Mouse (Mus musculus) limb, embryonic 15.5 days (tissue): ENCODE results near the gene Rprml. TPM values are rescaled to one million over a fixed set of nuclear protein-coding genes. Genes with fewer than 3 reads are reported as not detected.

ENCODE experiments used
- ATAC-seq: fragments of 200-750 bp; cut with Nextera tagmentation; 2 replicates; pipeline ENCODE4 v1.8.0; 2017; ENCODE audit warnings: low read depth, moderate TSS enrichment; ENCODE audit not compliant: insufficient number of reproducible peaks, low FRiP score, low TSS enrichment
- H3K27ac ChIP-seq: fragments of 300-500 bp; sonication (generic); 2 replicates; pipeline ENCODE4 v1.5.1; 2015; ENCODE audit warnings: moderate library complexity, mild to moderate bottlenecking, inconsistent platforms
- H3K27me3 ChIP-seq: fragments of 300-500 bp; sonication (generic); 2 replicates; pipeline ENCODE4 v1.6.1; 2015; ENCODE audit warnings: inconsistent platforms
- H3K36me3 ChIP-seq: fragments of 300-500 bp; sonication (generic); 2 replicates; pipeline ENCODE4 v1.6.1; 2015; ENCODE audit warnings: inconsistent platforms
- H3K4me1 ChIP-seq: fragments of 300-500 bp; sonication (generic); 2 replicates; pipeline ENCODE4 v1.6.1; 2015; ENCODE audit warnings: inconsistent platforms
- H3K4me2 ChIP-seq: fragments of 300-500 bp; sonication (generic); 2 replicates; pipeline ENCODE4 v1.6.1; 2015; ENCODE audit warnings: mild to moderate bottlenecking, inconsistent platforms
- H3K4me3 ChIP-seq: fragments of 300-500 bp; sonication (generic); 2 replicates; pipeline ENCODE4 v1.5.1; 2015; ENCODE audit warnings: mild to moderate bottlenecking, inconsistent platforms
- H3K9ac ChIP-seq: fragments of 300-500 bp; sonication (generic); 2 replicates; pipeline ENCODE4 v1.6.1; 2015; ENCODE audit warnings: inconsistent platforms
- H3K9me3 ChIP-seq: fragments of 300-500 bp; sonication (generic); 2 replicates; pipeline ENCODE4 v1.6.1; 2016; ENCODE audit warnings: inconsistent platforms
- WGBS: fragments of 180-500 bp; shearing (Covaris S2); methylation state at CpG from one replicate; pipeline ENCODE4 v1.1.7; 2015; 5-methylcytosine and 5-hydroxymethylcytosine counted together
- polyA plus RNA-seq: library from polyadenylated mRNA; unstranded; fragments of >200 nt; fragmentation: Nextera tagmentation; extraction: Ambion mirVana; gene quantifications from 2 replicates; pipeline ENCODE4 v1.2.1, GENCODE M21; 2015

The Rprml gene
- polyA plus RNA-seq, 1 experiment from 2014 or later = 0.14 TPM

DNA sequence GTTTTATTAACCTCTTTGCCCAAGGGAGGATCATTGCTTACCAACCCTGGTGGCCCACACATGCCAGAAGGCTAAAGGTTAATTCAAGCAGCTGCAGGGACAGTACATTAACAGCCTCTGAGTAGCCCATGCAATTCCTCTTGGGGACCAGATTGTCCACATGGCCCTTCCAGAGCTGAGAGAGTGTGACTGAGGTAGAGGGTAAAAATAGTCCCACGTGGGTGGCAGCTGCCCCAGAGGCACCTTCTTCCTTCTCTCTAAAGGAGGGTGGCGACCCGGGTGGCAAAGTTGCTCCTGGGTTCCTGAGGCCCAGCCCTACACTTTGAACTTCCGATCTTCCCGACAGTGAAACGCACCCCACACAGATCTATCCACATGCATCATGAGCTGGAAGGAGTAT is 3.1 kb upstream of the Rprml start:
- ATAC-seq = no peak
- H3K36me3 ChIP-seq = no peaks in the 10 kb centered on the region
- no peaks in the 10 kb centered on the region for H3K9me3 ChIP-seq
- 47% methylated on average over 6 of the region's 6 CpGs for WGBS
- H3K4me1 ChIP-seq = peaks cover 14% of the 10 kb centered on the region
- no peak overlapping the region for H3K9ac ChIP-seq
- H3K4me3 ChIP-seq = no peak overlapping the region
- no peak overlapping the region for H3K4me2 ChIP-seq
- H3K27ac ChIP-seq = no peak overlapping the region
- peaks cover 57% of the 10 kb centered on the region for H3K27me3 ChIP-seq

DNA sequence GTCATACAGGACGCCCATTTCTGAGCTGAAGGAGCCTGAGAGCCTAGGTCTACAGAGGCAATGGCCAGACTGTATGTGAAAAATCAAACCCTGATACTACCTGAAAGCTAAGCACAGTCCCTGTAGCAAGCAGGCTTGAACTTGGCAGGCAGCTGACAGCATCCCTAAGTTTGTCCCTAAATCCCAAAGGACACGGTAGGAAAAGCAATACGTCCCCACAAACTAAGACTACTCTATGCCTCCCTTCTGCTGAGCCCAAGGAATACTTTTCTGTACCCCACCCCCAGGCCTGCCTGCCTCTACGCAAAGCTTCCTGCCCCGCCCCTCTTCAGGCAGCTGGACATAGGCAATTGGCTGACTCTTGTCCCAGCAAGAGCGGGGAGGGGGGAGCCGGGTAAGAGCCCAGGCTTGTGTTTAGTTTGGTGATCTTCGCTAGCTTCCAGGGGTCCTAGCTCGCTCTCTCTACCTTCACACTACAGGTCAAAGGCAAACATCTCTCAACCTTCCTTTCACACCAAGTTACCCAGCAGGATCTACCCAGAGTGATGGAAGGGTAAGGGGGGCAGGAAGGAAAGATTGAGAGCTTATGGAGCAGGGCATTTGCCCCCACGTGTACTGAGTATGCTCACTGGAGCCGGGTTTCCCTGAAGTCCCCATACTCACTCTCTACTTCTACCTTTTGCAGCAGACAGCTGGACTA is 1.3 kb upstream of the Rprml start:
- Histone ChIP-seq H3K4me1 (peaks cover 14% of the 10 kb centered on the region), H3K9ac (no peak overlapping the region), H3K27me3 (peaks cover 75% of the 10 kb centered on the region), H3K27ac (no peak overlapping the region), H3K4me2 (no peak overlapping the region), H3K36me3 (no peaks in the 10 kb centered on the region), H3K4me3 (no peak overlapping the region), H3K9me3 (no peaks in the 10 kb centered on the region)
- 12% methylated on average over 11 of the region's 11 CpGs for WGBS
- ATAC-seq = no peak

DNA sequence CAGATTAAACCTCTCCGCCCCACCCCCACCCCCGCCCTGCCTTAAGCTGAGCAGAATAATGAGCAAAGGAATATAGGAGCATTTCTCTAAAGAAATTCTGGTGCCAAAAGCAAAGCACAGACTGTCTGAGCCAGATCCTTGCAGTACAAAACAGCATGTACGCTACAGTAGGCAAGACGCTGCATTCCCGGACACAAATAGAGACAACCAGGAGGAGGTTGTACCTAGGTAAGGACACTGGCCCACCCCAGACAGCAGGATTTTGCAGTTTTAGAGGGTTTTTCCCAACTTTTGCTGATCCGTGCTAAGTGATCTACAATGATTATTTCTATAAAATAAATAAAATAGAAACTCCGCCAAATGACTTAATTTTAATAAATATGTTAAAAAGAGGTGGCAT is 714 bp upstream of the Rprml start:
- no peak for ATAC-seq
- peaks cover 80% of the 10 kb centered on the region for H3K27me3 ChIP-seq
- H3K36me3 ChIP-seq = no peaks in the 10 kb centered on the region
- H3K9ac ChIP-seq = no peak overlapping the region
- no peak overlapping the region for H3K4me2 ChIP-seq
- H3K9me3 ChIP-seq = no peaks in the 10 kb centered on the region
- 23% methylated on average over 7 of the region's 7 CpGs for WGBS
- H3K4me3 ChIP-seq = no peak overlapping the region
- no peak overlapping the region for H3K27ac ChIP-seq
- H3K4me1 ChIP-seq = peaks cover 14% of the 10 kb centered on the region

DNA sequence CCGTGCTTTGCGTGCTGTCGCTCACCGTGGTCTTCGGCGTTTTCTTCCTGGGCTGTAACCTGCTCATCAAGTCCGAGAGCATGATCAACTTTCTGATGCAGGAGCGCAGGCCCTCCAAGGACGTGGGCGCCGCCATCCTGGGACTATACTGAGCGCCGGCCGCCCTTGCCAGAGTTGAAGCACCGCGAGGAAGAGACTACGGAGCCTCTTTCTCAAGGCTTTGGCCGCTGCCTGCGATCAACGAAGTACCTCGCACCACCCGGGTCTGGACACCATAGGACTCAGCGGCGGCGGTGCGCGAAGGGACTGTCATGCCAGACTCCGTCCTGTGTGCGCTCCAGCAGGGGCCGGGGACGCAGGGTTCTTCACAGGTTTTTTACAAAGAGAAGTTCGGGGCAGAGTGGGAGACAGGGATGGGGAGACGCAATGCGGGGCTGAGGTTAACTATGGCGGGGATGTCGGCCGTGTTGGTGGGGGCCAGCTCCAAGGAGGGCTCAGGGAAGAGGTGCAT is 668 bp downstream of the Rprml start:
- H3K36me3 ChIP-seq = no peaks in the 10 kb centered on the region
- H3K4me3 ChIP-seq = peak overlapping the region; percentile 42
- no peak for ATAC-seq
- no peak overlapping the region for H3K9ac ChIP-seq
- peaks cover 91% of the 10 kb centered on the region for H3K27me3 ChIP-seq
- H3K9me3 ChIP-seq = no peaks in the 10 kb centered on the region
- WGBS = 2% methylated on average over 37 of the region's 37 CpGs
- H3K4me1 ChIP-seq = peaks cover 14% of the 10 kb centered on the region
- peak overlapping the region; percentile 82 for H3K4me2 ChIP-seq
- no peak overlapping the region for H3K27ac ChIP-seq

DNA sequence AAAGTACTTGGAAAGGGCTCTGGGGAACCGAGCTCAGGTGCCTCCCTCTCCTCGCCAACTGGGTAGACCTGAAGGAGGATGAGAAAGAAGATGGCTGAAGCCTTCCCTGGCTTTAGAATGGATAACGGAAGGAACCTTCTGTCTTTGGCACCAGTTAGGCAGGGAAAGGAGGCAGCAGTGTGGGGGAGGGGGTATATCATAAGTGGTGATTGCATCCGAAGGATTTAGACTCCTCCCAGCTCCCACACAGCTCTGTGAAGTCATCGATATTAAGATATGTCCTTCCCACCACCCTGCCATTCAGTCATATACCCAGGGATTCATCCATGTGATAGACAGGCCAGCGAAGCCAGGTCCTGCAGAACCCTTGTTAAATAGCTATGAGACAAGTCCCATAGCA is 2.1 kb downstream of the Rprml start:
- Histone ChIP-seq H3K9ac (no peak overlapping the region), H3K4me1 (peaks cover 14% of the 10 kb centered on the region), H3K4me3 (no peak overlapping the region), H3K27me3 (peaks cover 96% of the 10 kb centered on the region), H3K36me3 (no peaks in the 10 kb centered on the region), H3K27ac (no peak overlapping the region), H3K9me3 (no peaks in the 10 kb centered on the region), H3K4me2 (no peak overlapping the region)
- WGBS = 73% methylated on average over 6 of the region's 6 CpGs
- no peak for ATAC-seq

DNA sequence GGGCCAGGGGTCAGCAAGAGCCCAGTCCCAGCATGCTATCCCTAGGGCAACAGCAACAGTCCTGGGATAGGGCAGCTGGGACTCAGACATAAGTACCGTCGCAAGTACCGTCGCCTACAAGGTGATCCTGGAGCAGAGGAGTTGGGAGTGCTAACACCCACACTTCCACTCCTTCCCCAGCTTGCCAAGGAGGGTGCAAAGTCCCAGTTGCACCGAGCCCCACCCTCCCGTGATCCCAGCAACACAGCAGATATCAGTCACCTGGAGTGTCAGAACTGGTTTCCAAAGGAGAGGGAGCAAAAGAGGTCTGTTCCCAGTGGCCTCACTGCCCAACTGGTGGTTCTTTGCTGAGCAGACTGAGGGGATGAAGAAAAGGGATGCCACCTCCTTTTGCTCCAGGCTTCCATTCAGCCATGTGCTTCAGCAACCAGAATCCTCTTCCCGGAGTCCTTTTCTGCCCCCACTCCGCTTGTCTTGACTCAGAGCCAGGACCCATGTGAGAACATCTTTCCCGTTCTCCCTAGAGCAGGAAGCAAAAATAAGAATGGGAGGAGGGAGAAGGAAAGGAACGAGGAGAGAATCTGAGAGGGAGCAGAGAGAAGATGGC is 4.1 kb downstream of the Rprml start:
- H3K27ac ChIP-seq = no peak overlapping the region
- H3K36me3 ChIP-seq = no peaks in the 10 kb centered on the region
- no peak overlapping the region for H3K4me3 ChIP-seq
- no peak overlapping the region for H3K9ac ChIP-seq
- no peaks in the 10 kb centered on the region for H3K9me3 ChIP-seq
- H3K4me2 ChIP-seq = no peak overlapping the region
- ATAC-seq = no peak
- 72% methylated on average over 10 of the region's 10 CpGs for WGBS
- peaks cover 83% of the 10 kb centered on the region for H3K27me3 ChIP-seq
- peaks cover 14% of the 10 kb centered on the region for H3K4me1 ChIP-seq

DNA sequence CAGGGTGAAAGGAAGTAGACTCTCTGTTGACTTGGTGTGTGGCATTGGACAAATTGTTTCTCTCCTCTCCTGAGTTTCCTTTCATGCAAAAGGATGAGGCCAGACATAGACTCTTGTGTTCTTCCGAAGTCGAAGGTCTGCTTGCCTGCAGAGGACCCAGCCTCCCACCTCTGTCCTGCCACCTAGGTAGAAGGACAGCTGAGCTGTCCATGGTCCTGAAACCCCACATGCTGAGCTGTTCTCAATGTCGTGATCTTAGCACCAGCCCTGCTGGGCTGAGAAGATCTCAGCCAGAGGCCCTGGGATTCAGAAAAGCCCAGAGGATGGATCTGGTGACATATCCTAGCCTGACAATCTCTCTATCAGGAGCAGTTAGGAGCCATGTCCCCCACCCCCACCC is 7.2 kb downstream of the Rprml start:
- H3K4me2 ChIP-seq = no peak overlapping the region
- H3K4me1 ChIP-seq = no peaks in the 10 kb centered on the region
- peaks cover 55% of the 10 kb centered on the region for H3K27me3 ChIP-seq
- no peaks in the 10 kb centered on the region for H3K9me3 ChIP-seq
- no peak overlapping the region for H3K9ac ChIP-seq
- 8% methylated on average over 3 of the region's 3 CpGs for WGBS
- no peak overlapping the region for H3K27ac ChIP-seq
- no peak overlapping the region for H3K4me3 ChIP-seq
- no peak for ATAC-seq
- no peaks in the 10 kb centered on the region for H3K36me3 ChIP-seq

DNA sequence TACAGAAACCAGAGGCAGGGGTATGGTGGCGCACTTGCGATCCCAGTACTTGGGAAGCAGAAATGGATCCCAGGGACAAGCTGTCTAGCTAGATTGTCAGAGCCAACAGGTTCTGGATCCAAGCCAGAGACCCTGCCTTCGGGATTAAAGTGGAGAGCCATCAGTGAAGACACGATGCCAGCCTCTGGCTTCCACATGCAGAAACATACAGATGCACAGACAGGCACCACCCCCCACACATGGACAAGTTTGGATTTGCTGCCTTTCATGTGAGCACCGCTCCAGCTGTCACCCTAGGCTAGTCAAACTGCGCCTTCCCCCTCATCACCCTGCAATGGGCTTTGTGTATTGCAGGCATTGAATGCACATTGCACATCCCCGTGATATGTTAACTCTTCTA is 8.8 kb downstream of the Rprml start:
- Histone ChIP-seq H3K9me3 (no peaks in the 10 kb centered on the region), H3K27ac (no peak overlapping the region), H3K27me3 (peaks cover 38% of the 10 kb centered on the region), H3K4me3 (no peak overlapping the region), H3K4me2 (no peak overlapping the region), H3K36me3 (no peaks in the 10 kb centered on the region), H3K4me1 (no peaks in the 10 kb centered on the region), H3K9ac (no peak overlapping the region)
- WGBS = 78% methylated on average over 7 of the region's 7 CpGs
- no peak for ATAC-seq

DNA sequence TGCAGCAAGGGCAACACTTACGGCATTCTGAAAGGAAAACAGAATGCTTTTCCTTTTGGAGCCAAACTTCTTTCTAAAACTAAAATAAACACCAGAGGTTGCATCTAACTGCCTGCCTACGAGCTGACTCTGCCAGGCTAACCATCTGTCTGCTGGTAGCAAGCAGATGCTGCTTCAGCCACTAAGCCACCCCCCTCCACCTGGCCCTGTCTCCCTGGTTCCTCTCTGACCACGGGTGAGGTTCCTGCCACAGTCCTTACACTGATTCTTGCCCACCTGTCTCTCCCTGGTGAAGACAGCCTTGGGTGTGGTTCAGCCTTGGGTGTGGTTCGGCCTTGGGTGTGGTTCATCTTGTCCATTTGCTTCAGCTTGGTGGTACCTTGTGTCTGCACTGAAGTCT is 12.5 kb downstream of the Rprml start:
- 58% methylated on average over 4 of the region's 4 CpGs for WGBS

DNA sequence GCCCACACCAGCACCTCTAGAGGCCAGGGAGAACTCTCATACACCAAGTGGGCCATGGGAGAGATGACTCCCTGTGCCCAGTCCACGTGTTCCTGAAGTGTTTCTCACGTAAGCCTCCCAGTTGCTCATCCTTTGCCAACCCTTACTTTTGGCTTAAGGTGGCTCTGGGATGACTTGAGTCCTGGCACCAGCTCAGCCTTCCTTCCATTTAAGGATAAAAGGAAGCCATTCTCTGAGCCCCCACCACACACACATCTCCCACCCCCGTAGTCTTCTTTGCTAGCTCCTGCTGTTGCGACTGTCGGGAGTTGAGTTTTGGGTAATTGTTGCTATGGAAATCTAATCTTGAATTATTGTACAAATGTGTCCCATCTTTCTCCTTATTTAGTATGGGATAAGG is 13.2 kb downstream of the Rprml start:
- H3K4me1 ChIP-seq = peaks cover 17% of the 10 kb centered on the region; the same call in 1 of the 2 replicates
- peaks cover 7% of the 10 kb centered on the region; the same call in 1 of the 2 replicates for H3K27me3 ChIP-seq
- no peak overlapping the region for H3K9ac ChIP-seq
- H3K9me3 ChIP-seq = no peaks in the 10 kb centered on the region
- no peak for ATAC-seq
- no peak overlapping the region for H3K4me2 ChIP-seq
- WGBS = 75% methylated on average over 5 of the region's 5 CpGs
- no peak overlapping the region for H3K4me3 ChIP-seq
- no peaks in the 10 kb centered on the region for H3K36me3 ChIP-seq
- H3K27ac ChIP-seq = no peak overlapping the region

More for the DNA sequence above, 12.5 kb downstream of the Rprml start:
- peaks cover 7% of the 10 kb centered on the region for H3K27me3 ChIP-seq
- no peak overlapping the region for H3K27ac ChIP-seq
- no peaks in the 10 kb centered on the region for H3K36me3 ChIP-seq
- H3K9me3 ChIP-seq = no peaks in the 10 kb centered on the region
- no peak overlapping the region for H3K4me2 ChIP-seq
- H3K9ac ChIP-seq = no peak overlapping the region
- H3K4me3 ChIP-seq = no peak overlapping the region
- ATAC-seq = no peak
- peaks cover 15% of the 10 kb centered on the region; the same call in 1 of the 2 replicates for H3K4me1 ChIP-seq

DNA sequence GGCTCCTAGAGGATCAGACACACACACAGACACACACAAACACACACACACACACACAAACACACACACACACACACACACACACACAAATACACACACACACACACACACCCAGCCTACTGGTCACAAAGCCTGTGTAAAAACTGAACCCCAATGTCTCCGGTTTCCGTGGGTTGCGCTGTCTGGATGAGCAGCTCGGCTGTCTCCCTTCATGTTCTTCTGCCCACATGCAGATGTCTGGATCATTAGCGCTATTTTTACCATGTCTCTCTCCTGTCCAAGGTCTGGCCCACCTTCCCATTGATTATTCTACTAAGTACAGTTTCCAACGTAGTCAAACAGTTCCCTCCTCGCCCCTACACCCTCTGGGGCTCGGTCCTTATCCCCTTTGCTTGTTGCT is 13.7 kb downstream of the Rprml start:
- peaks cover 17% of the 10 kb centered on the region; the same call in 1 of the 2 replicates for H3K4me1 ChIP-seq
- peaks cover 5% of the 10 kb centered on the region; the same call in 1 of the 2 replicates for H3K27me3 ChIP-seq
- 80% methylated on average over 8 of the region's 8 CpGs for WGBS
- no peak overlapping the region for H3K9ac ChIP-seq
- no peak overlapping the region for H3K27ac ChIP-seq
- no peaks in the 10 kb centered on the region for H3K36me3 ChIP-seq
- no peak for ATAC-seq
- no peak overlapping the region for H3K4me2 ChIP-seq
- no peak overlapping the region for H3K4me3 ChIP-seq
- no peaks in the 10 kb centered on the region for H3K9me3 ChIP-seq

DNA sequence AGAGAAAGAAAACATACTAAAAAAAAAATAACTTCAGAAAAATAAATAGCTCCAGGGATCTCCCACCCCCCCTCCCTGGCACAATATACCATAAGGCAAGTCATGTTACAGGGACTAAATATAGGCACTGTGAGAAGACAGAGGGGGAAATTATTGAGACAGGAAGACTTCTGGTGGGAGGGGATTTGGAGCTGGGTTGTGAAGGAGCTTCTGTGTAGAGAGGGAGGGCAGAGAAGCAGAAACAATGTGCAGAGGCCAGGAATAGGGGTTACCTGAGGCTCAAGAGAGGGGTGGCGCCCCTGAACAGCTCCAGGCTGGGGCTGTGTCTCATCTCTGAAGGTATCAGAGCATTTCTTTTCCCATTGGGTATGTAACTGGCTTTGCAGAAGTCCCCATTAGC is 16.3 kb downstream of the Rprml start:
- Histone ChIP-seq H3K36me3 (no peaks in the 10 kb centered on the region), H3K4me1 (peaks cover 17% of the 10 kb centered on the region; the same call in 1 of the 2 replicates), H3K9me3 (no peaks in the 10 kb centered on the region), H3K4me2 (no peak overlapping the region), H3K9ac (no peak overlapping the region), H3K4me3 (no peak overlapping the region), H3K27me3 (no peaks in the 10 kb centered on the region), H3K27ac (no peak overlapping the region)
- no peak for ATAC-seq
- 61% methylated on average over 1 of the region's 1 CpGs for WGBS
